Mouse (Mus musculus): ENCODE measurements around the gene Cox11.

- TF ChIP-seq CTCF (IDR thresholded peaks at IDR 0.05; ENCODE audit: low read depth) = peak; percentile 72
- no peak for TF ChIP-seq EP300 (IDR thresholded peaks at IDR 0.05; ENCODE audit: low read depth)
Measured at GRCm38 (mm10) chr11:90623477-90623876, 14.5 kb upstream of the Cox11 start.

All from liver, embryonic 14.5 days (tissue).